Mouse (Mus musculus) forebrain, postnatal 0 days (tissue): Measurements from ENCODE around the gene Otog. TPM values are rescaled to one million over a fixed set of nuclear protein-coding genes. Genes with fewer than 3 reads are reported as not detected.
A peak's percentile ranks its signal among the peaks of the same experiment; 100 is the strongest.

Experiments
- ATAC-seq: fragments of 200-750 bp; cut with Nextera tagmentation; 2 replicates; pipeline ENCODE4 v1.8.0; 2017; ENCODE audit warnings: mild to moderate bottlenecking, moderate library complexity
- DNase-seq: peaks from one replicate; pipeline ENCODE4 v3.0.0-alpha.2; 2015
- H3K27ac ChIP-seq: fragments of 300-500 bp; sonication (generic); 2 replicates; pipeline ENCODE4 v1.5.1; 2014; ENCODE audit warnings: low read depth, mild to moderate bottlenecking, antibody characterized with exemption, low read length, moderate library complexity, mixed read lengths
- H3K27me3 ChIP-seq: fragments of 300-500 bp; sonication (generic); 2 replicates; pipeline ENCODE4 v1.6.1; 2014; ENCODE audit warnings: mild to moderate bottlenecking, low read length, mixed read lengths; ENCODE audit not compliant: insufficient read depth
- H3K36me3 ChIP-seq: fragments of 300-500 bp; sonication (generic); 2 replicates; pipeline ENCODE4 v1.6.1; 2014; ENCODE audit warnings: mild to moderate bottlenecking, moderate library complexity; ENCODE audit not compliant: insufficient read depth
- H3K4me1 ChIP-seq: fragments of 300-500 bp; sonication (generic); 2 replicates; pipeline ENCODE4 v1.6.1; 2014; ENCODE audit warnings: antibody characterized with exemption; ENCODE audit not compliant: insufficient read depth
- H3K4me2 ChIP-seq: fragments of 300-500 bp; sonication (generic); 2 replicates; pipeline ENCODE4 v1.6.1; 2014; ENCODE audit warnings: low read depth, mild to moderate bottlenecking, moderate library complexity
- H3K4me3 ChIP-seq: fragments of 300-500 bp; sonication (generic); 2 replicates; pipeline ENCODE4 v1.5.1; 2014; ENCODE audit warnings: low read depth, low read length, mixed read lengths
- H3K9ac ChIP-seq: fragments of 300-500 bp; sonication (generic); 2 replicates; pipeline ENCODE4 v1.6.1; 2014; ENCODE audit warnings: mild to moderate bottlenecking
- H3K9me3 ChIP-seq: fragments of 300-500 bp; sonication (generic); 2 replicates; pipeline ENCODE4 v1.6.1; 2016; ENCODE audit warnings: low read length
- CTCF ChIP-seq: sonication (generic); IDR thresholded peaks from 2 replicates; pipeline ENCODE4 v1.5.1; 2016; ENCODE audit warnings: antibody characterized with exemption, control low read depth, low read depth
- WGBS: fragments of 180-500 bp; shearing (Covaris S2); extraction: QIAGEN DNeasy Blood & Tissue Kit; methylation state at CpG from one replicate; pipeline ENCODE4 v1.1.7; 2014; 5-methylcytosine and 5-hydroxymethylcytosine counted together
- polyA plus RNA-seq: library from polyadenylated mRNA; unstranded; fragments of >200 nt; fragmentation: Nextera tagmentation; extraction: Ambion mirVana; gene quantifications from 2 replicates; pipeline ENCODE4 v1.2.1, GENCODE M21; 2015
- total RNA-seq: library from RNA; depleted of rRNA; stranded (reverse); fragments of >200 nt; gene quantifications from 2 replicates; pipeline ENCODE4 v1.2.3, GENCODE M21; 2014

The Otog gene
- total and polyA plus RNA-seq, 2 experiments from 2014 or later = 0.02 TPM; not detected in 1

GRCm38 (mm10) chr7:46279946-46280345, 39.2 kb downstream of the Otog start:
- H3K4me1 ChIP-seq = no peaks in the 10 kb centered on the region
- peak; percentile 85 for TF ChIP-seq CTCF
- H3K4me2 ChIP-seq = no peak overlapping the region
- DNase-seq = peak; percentile 86
- no peak for ATAC-seq
- H3K9ac ChIP-seq = no peak overlapping the region
- WGBS = 15% methylated on average over 6 of the region's 6 CpGs
- H3K36me3 ChIP-seq = no peaks in the 10 kb centered on the region
- no peak overlapping the region for H3K27ac ChIP-seq
- H3K27me3 ChIP-seq = no peaks in the 10 kb centered on the region
- H3K4me3 ChIP-seq = no peak overlapping the region
- no peaks in the 10 kb centered on the region for H3K9me3 ChIP-seq

- DNase-seq (no peak), ATAC-seq (no peak)
- Histone ChIP-seq H3K9me3 (no peaks in the 10 kb centered on the region), H3K9ac (no peak overlapping the region), H3K4me1 (no peaks in the 10 kb centered on the region), H3K27ac (no peak overlapping the region), H3K4me3 (no peak overlapping the region), H3K36me3 (no peaks in the 10 kb centered on the region), H3K4me2 (no peak overlapping the region), H3K27me3 (no peaks in the 10 kb centered on the region)
- no peak for TF ChIP-seq CTCF
These were observed 40.1 kb downstream of the Otog start for GRCm38 (mm10) chr7:46280896-46281295.

GRCm38 (mm10) chr7:46282276-46282675, 41.5 kb downstream of the Otog start:
- H3K27me3 ChIP-seq = no peaks in the 10 kb centered on the region
- DNase-seq (no peak), ATAC-seq (no peak)
- H3K9ac ChIP-seq = no peak overlapping the region
- WGBS = 67% methylated on average over 7 of the region's 7 CpGs
- H3K27ac ChIP-seq = no peak overlapping the region
- H3K4me3 ChIP-seq = no peak overlapping the region
- H3K9me3 ChIP-seq = no peaks in the 10 kb centered on the region
- TF ChIP-seq CTCF = no peak
- no peaks in the 10 kb centered on the region for H3K36me3 ChIP-seq
- H3K4me2 ChIP-seq = no peak overlapping the region
- H3K4me1 ChIP-seq = no peaks in the 10 kb centered on the region

GRCm38 (mm10) chr7:46283681-46284080, 42.9 kb downstream of the Otog start:
- no peaks in the 10 kb centered on the region for H3K4me1 ChIP-seq
- TF ChIP-seq CTCF = no peak
- H3K36me3 ChIP-seq = no peaks in the 10 kb centered on the region
- H3K27ac ChIP-seq = no peak overlapping the region
- WGBS = 74% methylated on average over 10 of the region's 10 CpGs
- no peak for ATAC-seq
- no peak overlapping the region for H3K9ac ChIP-seq
- DNase-seq = no peak
- no peak overlapping the region for H3K4me3 ChIP-seq
- no peaks in the 10 kb centered on the region for H3K27me3 ChIP-seq
- no peak overlapping the region for H3K4me2 ChIP-seq
- H3K9me3 ChIP-seq = no peaks in the 10 kb centered on the region

- no peak overlapping the region for H3K27ac ChIP-seq
- H3K27me3 ChIP-seq = no peaks in the 10 kb centered on the region
- H3K9ac ChIP-seq = no peak overlapping the region
- no peak overlapping the region for H3K4me3 ChIP-seq
- H3K4me2 ChIP-seq = no peak overlapping the region
- H3K9me3 ChIP-seq = no peaks in the 10 kb centered on the region
- no peaks in the 10 kb centered on the region for H3K36me3 ChIP-seq
- 81% methylated on average over 11 of the region's 12 CpGs for WGBS
- ATAC-seq = peak; percentile 61
- TF ChIP-seq CTCF = peak; percentile 42
- H3K4me1 ChIP-seq = no peaks in the 10 kb centered on the region
- no peak for DNase-seq
These were observed 44.5 kb downstream of the Otog start for GRCm38 (mm10) chr7:46285161-46285839.

- 92% methylated on average over 4 of the region's 4 CpGs for WGBS
- Histone ChIP-seq H3K27ac (no peak overlapping the region), H3K9ac (no peak overlapping the region), H3K9me3 (no peaks in the 10 kb centered on the region), H3K36me3 (no peaks in the 10 kb centered on the region), H3K4me3 (no peak overlapping the region), H3K4me1 (no peaks in the 10 kb centered on the region), H3K27me3 (no peaks in the 10 kb centered on the region), H3K4me2 (no peak overlapping the region)
- ATAC-seq (no peak), DNase-seq (no peak)
- no peak for TF ChIP-seq CTCF
These were observed 45.6 kb downstream of the Otog start for GRCm38 (mm10) chr7:46286391-46286790.

- no peaks in the 10 kb centered on the region for H3K4me1 ChIP-seq
- DNase-seq (no peak), ATAC-seq (no peak)
- no peaks in the 10 kb centered on the region for H3K9me3 ChIP-seq
- 28% methylated on average over 8 of the region's 8 CpGs for WGBS
- H3K27ac ChIP-seq = no peak overlapping the region
- H3K4me2 ChIP-seq = no peak overlapping the region
- no peak overlapping the region for H3K4me3 ChIP-seq
- no peak overlapping the region for H3K9ac ChIP-seq
- TF ChIP-seq CTCF = no peak
- H3K36me3 ChIP-seq = no peaks in the 10 kb centered on the region
- H3K27me3 ChIP-seq = no peaks in the 10 kb centered on the region
These were observed 46.3 kb downstream of the Otog start for GRCm38 (mm10) chr7:46287051-46287450.
